ENCODE assay signal across 21 mouse cellular contexts in genomic region chr4:128340457-128340856, GRCm38 (mm10).
DNase-seq lines count a peak whose midpoint lies in the region; ATAC-seq lines count a peak whose summit lies in the region.
"Had no signal": no experiment of that assay in that cellular context is flagged by ENCODE, and none has a peak within 500 bp of the region (broad histone marks: within the 10 kb centered on the region; RNA-seq: fewer than 3 reads in every experiment).

No protein-coding gene starts in this region.

- peak; percentile 75 for ATAC-seq in frontal cortex, adult (ENCODE audit: low TSS enrichment)
- ATAC-seq: activated CD4-positive, CD25-positive, alpha-beta regulatory T cell, adult 4 months; CD4-positive, CD25-positive, alpha-beta regulatory T cell, adult 4 months; forebrain, embryonic 14.5 days; forebrain, embryonic 16.5 days; Patski had no signal

- no peak for DNase-seq in frontal cortex, postnatal 10 days (ENCODE audit: low spot score in 2 of 2)
- DNase-seq in right cerebral cortex, adult 18-20 months: peak; percentile 31
- no peak for DNase-seq in right cerebral cortex, postnatal 14 days
- DNase-seq in lung, postnatal 14 days: no peak
- DNase-seq: adrenal gland, adult 8-10 months; adrenal gland, postnatal 14 days; adrenal gland, postnatal 36 days; B cell, adult 2 months; cerebellum, adult 11 months; cerebellum, adult 18-20 months; cerebellum, adult 8-10 months; cerebellum, adult 9-11 months; cerebellum, postnatal 14 days; cerebellum, postnatal 36 days; embryo, embryonic 11 days had no signal
